Mouse (Mus musculus) right cerebral cortex, postnatal 4 days (tissue): ENCODE results near the gene Elf2.

Source experiments
- DNase-seq: peaks from one replicate; pipeline ENCODE4 v3.0.0-alpha.2; 2022

The Elf2 gene

GRCm38 (mm10) chr3:51209503-51210314 is 130.8 kb downstream of the Elf2 start:
- no peak for DNase-seq

- DNase-seq, result no peak
Measured at GRCm38 (mm10) chr3:51208633-51209032, 131.8 kb downstream of the Elf2 start.

DNA sequence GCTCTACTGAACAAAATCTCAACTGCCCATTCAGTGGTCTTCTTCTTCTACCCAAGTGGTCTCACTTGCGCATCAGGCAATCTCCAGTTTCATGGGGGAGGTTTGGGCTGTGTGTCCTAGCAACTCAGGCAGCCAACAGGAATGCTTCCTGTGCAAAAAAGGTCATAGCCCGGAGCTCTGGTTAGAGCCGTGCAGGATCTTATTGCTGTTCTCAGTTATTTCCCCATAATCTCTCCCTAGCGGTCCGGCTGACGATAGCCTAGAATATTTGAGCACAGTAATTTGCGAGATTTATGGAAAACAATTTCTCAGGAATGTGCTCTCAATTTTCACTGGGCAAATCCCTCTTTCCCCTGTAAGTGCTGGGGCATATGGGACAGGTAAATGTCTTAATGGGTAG is 133.9 kb downstream of the Elf2 start:
- no peak for DNase-seq

DNA sequence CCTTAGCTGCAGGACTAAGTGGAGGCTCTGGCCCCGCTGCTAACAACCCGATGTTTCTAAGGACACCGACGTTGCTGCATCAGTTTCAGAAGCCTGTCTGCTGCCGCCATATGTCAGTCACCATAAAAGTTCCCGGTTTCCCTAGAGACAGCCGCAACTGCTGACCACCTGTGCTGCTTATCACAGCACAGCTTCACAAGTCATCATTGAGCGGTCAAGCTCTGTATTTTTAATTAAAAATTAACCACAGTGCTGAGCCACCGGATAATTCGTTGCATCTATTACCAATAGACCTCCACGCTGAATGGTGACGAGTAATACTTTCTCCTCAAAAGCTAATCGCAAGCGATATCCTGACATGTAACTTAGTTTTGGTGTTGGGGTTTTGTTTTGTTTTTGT is 135.6 kb downstream of the Elf2 start:
- no peak for DNase-seq

DNA sequence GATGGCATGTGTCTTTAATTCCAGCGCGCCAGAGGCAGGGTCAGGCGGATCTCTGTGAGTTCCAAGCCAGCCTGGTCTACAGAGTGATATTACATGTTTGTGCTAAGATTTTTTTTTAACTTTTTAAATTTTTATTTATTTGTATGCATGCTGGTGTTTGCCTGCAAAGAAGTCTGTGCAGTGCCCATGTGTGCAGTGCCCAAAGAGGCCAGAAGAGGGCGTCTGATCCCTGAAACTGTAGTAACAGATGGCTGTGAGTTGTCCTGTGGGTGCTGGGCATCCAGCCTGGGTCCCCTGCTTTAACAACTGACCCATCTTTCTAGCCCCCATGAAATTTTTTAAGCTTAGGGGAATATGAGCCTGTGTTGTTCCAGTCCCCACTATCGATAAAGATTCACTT is 136.0 kb downstream of the Elf2 start:
- no peak for DNase-seq

DNA sequence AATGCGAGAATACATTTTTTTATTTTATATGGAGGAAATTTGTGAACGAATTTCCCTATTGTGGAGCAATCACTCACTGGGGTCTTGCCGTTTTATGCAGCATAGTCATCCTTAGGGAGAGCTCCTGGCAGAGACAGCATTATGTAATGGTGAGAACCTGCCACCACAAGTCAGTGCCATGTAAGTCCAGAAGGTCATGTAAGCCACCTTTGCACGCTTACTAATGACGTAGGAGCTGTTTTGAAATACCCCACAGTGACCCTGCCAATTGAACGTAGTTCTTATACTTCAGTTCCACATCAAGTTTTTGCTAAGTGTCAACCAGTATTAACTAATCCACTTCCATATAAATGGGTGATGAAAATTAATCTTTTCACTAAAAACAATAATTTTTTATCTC is 136.6 kb downstream of the Elf2 start:
- no peak for DNase-seq
